Mouse (Mus musculus) lung, embryonic 14.5 days (tissue): ENCODE data around the gene Ppp1r18. TPM values are rescaled to one million over a fixed set of nuclear protein-coding genes. Genes with fewer than 3 reads are reported as not detected.
A peak's percentile ranks its signal among the peaks of the same experiment; 100 is the strongest.

Source experiments
- ATAC-seq: fragments of 200-750 bp; cut with Nextera tagmentation; 2 replicates; pipeline ENCODE4 v1.8.0; 2017; ENCODE audit warnings: mild to moderate bottlenecking, moderate TSS enrichment, moderate library complexity; ENCODE audit not compliant: insufficient read depth
- DNase-seq: peaks from one replicate; pipeline ENCODE4 v3.0.0-alpha.2; 2015
- H3K27ac ChIP-seq: fragments of 300-500 bp; sonication (generic); 2 replicates; pipeline ENCODE4 v1.5.1; 2014; ENCODE audit warnings: low read depth, mild to moderate bottlenecking, moderate library complexity
- H3K27me3 ChIP-seq: fragments of 300-500 bp; sonication (generic); 2 replicates; pipeline ENCODE4 v1.6.1; 2014; ENCODE audit warnings: low read length, control low read depth; ENCODE audit not compliant: insufficient read depth
- H3K36me3 ChIP-seq: fragments of 300-500 bp; sonication (generic); 2 replicates; pipeline ENCODE4 v1.6.1; 2014; ENCODE audit warnings: control low read depth; ENCODE audit not compliant: insufficient read depth
- H3K4me1 ChIP-seq: fragments of 300-500 bp; sonication (generic); 2 replicates; pipeline ENCODE4 v1.6.1; 2014; ENCODE audit warnings: antibody characterized with exemption, control low read depth; ENCODE audit not compliant: insufficient read depth
- H3K4me2 ChIP-seq: fragments of 300-500 bp; sonication (generic); 2 replicates; pipeline ENCODE4 v1.6.1; 2014; ENCODE audit warnings: mild to moderate bottlenecking
- H3K4me3 ChIP-seq: fragments of 300-500 bp; sonication (generic); 2 replicates; pipeline ENCODE4 v1.5.1; 2014; ENCODE audit warnings: low read depth, low read length
- H3K9ac ChIP-seq: fragments of 300-500 bp; sonication (generic); 2 replicates; pipeline ENCODE4 v1.6.1; 2014
- H3K9me3 ChIP-seq: fragments of 300-500 bp; sonication (generic); 2 replicates; pipeline ENCODE4 v1.6.1; 2016; ENCODE audit warnings: low read depth, low read length, control low read depth
- CTCF ChIP-seq: IDR thresholded peaks from 2 replicates; pipeline ENCODE4 v1.5.1; 2016; ENCODE audit warnings: antibody characterized with exemption, low read depth
- WGBS: fragments of 180-500 bp; shearing (Covaris S2); extraction: QIAGEN DNeasy Blood & Tissue Kit; methylation state at CpG from one replicate; pipeline ENCODE4 v1.1.7; 2014; 5-methylcytosine and 5-hydroxymethylcytosine counted together
- polyA plus RNA-seq: library from polyadenylated mRNA; unstranded; fragments of >200 nt; fragmentation: Nextera tagmentation; extraction: Ambion mirVana; gene quantifications from 2 replicates; pipeline ENCODE4 v1.2.1, GENCODE M21; 2014

The Ppp1r18 gene
- polyA plus RNA-seq, 1 experiment from 2014 or later, result 24.0 TPM

GRCm38 (mm10) chr17:35843514-35843913, 21.9 kb upstream of the Ppp1r18 start:
- Histone ChIP-seq H3K4me1 (peaks cover 4% of the 10 kb centered on the region; the same call in 1 of the 2 replicates), H3K9me3 (no peaks in the 10 kb centered on the region), H3K4me2 (no peak overlapping the region), H3K4me3 (no peak overlapping the region), H3K27me3 (no peaks in the 10 kb centered on the region), H3K9ac (no peak overlapping the region), H3K27ac (no peak overlapping the region), H3K36me3 (peaks cover 43% of the 10 kb centered on the region)
- 94% methylated on average over 3 of the region's 3 CpGs for WGBS
- TF ChIP-seq CTCF, result no peak; the same call in 1 of the 2 replicates
- no peak for ATAC-seq
- peak; percentile 13 for DNase-seq

GRCm38 (mm10) chr17:35848112-35848511, 17.3 kb upstream of the Ppp1r18 start:
- no peaks in the 10 kb centered on the region for H3K9me3 ChIP-seq
- H3K4me1 ChIP-seq, result peaks cover under 1% of the 10 kb centered on the region; the same call in 1 of the 2 replicates
- TF ChIP-seq CTCF, result peak; percentile 23; the same call in 1 of the 2 replicates
- ATAC-seq, result peak; percentile 41; the same call in 1 of the 2 replicates
- no peak overlapping the region for H3K27ac ChIP-seq
- WGBS, result 58% methylated on average over 1 of the region's 1 CpGs
- H3K4me2 ChIP-seq, result no peak overlapping the region
- no peak overlapping the region for H3K4me3 ChIP-seq
- H3K36me3 ChIP-seq, result peaks cover 89% of the 10 kb centered on the region
- no peak overlapping the region for H3K9ac ChIP-seq
- DNase-seq, result no peak
- H3K27me3 ChIP-seq, result no peaks in the 10 kb centered on the region

- Histone ChIP-seq H3K27ac (no peak overlapping the region), H3K4me3 (no peak overlapping the region), H3K4me1 (no peaks in the 10 kb centered on the region), H3K4me2 (no peak overlapping the region), H3K36me3 (peaks cover 91% of the 10 kb centered on the region), H3K27me3 (no peaks in the 10 kb centered on the region), H3K9ac (no peak overlapping the region), H3K9me3 (no peaks in the 10 kb centered on the region)
- ATAC-seq (no peak), DNase-seq (no peak)
- no peak for TF ChIP-seq CTCF
- 84% methylated on average over 3 of the region's 3 CpGs for WGBS
These were observed 14.4 kb upstream of the Ppp1r18 start for GRCm38 (mm10) chr17:35850974-35851373.

- Histone ChIP-seq H3K4me1 (0 out of 2 replicates have a peak, but pooled peaks cover 4% of the 10 kb centered on the region), H3K4me3 (no peak overlapping the region), H3K36me3 (peaks cover 44% of the 10 kb centered on the region), H3K9me3 (no peaks in the 10 kb centered on the region), H3K4me2 (no peak overlapping the region), H3K27ac (no peak overlapping the region), H3K9ac (no peak overlapping the region), H3K27me3 (no peaks in the 10 kb centered on the region)
- 88% methylated on average over 1 of the region's 1 CpGs for WGBS
- TF ChIP-seq CTCF, result no peak
- ATAC-seq, result no peak
- DNase-seq, result no peak
These were observed 6.0 kb upstream of the Ppp1r18 start for GRCm38 (mm10) chr17:35859371-35859770.

GRCm38 (mm10) chr17:35859835-35860234, 5.6 kb upstream of the Ppp1r18 start:
- peaks cover 40% of the 10 kb centered on the region for H3K36me3 ChIP-seq
- no peak for DNase-seq
- no peak overlapping the region for H3K4me3 ChIP-seq
- H3K27me3 ChIP-seq, result no peaks in the 10 kb centered on the region
- 53% methylated on average over 2 of the region's 2 CpGs for WGBS
- H3K4me1 ChIP-seq, result 0 out of 2 replicates have a peak, but pooled peaks cover 4% of the 10 kb centered on the region
- H3K4me2 ChIP-seq, result no peak overlapping the region
- H3K9ac ChIP-seq, result no peak overlapping the region
- no peaks in the 10 kb centered on the region for H3K9me3 ChIP-seq
- no peak for ATAC-seq
- no peak for TF ChIP-seq CTCF
- no peak overlapping the region for H3K27ac ChIP-seq

- Histone ChIP-seq H3K9ac (peak overlapping the region; percentile 68), H3K4me2 (peak overlapping the region; percentile 67), H3K36me3 (peaks cover 37% of the 10 kb centered on the region), H3K9me3 (no peaks in the 10 kb centered on the region), H3K27ac (peak overlapping the region; percentile 86), H3K27me3 (no peaks in the 10 kb centered on the region), H3K4me3 (peak overlapping the region; percentile 66), H3K4me1 (0 out of 2 replicates have a peak, but pooled peaks cover 7% of the 10 kb centered on the region)
- DNase-seq (no peak), ATAC-seq (no peak; the same call in 1 of the 2 replicates)
- WGBS, result 3% methylated on average over 12 of the region's 12 CpGs
- TF ChIP-seq CTCF, result no peak
These were observed 4.6 kb upstream of the Ppp1r18 start for GRCm38 (mm10) chr17:35860831-35861197.

GRCm38 (mm10) chr17:35861198-35861857, 4.1 kb upstream of the Ppp1r18 start, which contains the start of gene Nrm:
Gene Nrm, plus strand, starts transcription at chr17:35861318.
- peak within 1 kb of the TSS; percentile 67 for H3K4me2 ChIP-seq
- DNase-seq, result peak; percentile 96
- WGBS, result under 1% methylated on average over 47 of the region's 47 CpGs
- peak within 1 kb of the TSS; percentile 86 for H3K27ac ChIP-seq
- H3K4me3 ChIP-seq, result peak within 1 kb of the TSS; percentile 66
- peak within 1 kb of the TSS; percentile 68 for H3K9ac ChIP-seq
- H3K9me3 ChIP-seq, result no peaks in the 10 kb centered on the region
- 0 out of 2 replicates have a peak, but pooled peaks cover 7% of the 10 kb centered on the region for H3K4me1 ChIP-seq
- peak; percentile 62 for TF ChIP-seq CTCF
- no peaks in the 10 kb centered on the region for H3K27me3 ChIP-seq
- H3K36me3 ChIP-seq, result peaks cover 33% of the 10 kb centered on the region
- ATAC-seq, result peak; percentile 92
